Mouse (Mus musculus): ENCODE measurements around the gene Gm5142.

The Gm5142 gene

GRCm38 (mm10) chr14:59178649-59179048 is at the start of gene Gm5142:
TSS of gene Gm5142 (minus strand) at chr14:59178749.
- DNase-seq (ENCODE audit: low spot score in 2 of 2) = no peak

GRCm38 (mm10) chr14:59226240-59226639 is 47.7 kb upstream of the Gm5142 start:
- no peak for DNase-seq (ENCODE audit: low spot score in 2 of 2)

DNA sequence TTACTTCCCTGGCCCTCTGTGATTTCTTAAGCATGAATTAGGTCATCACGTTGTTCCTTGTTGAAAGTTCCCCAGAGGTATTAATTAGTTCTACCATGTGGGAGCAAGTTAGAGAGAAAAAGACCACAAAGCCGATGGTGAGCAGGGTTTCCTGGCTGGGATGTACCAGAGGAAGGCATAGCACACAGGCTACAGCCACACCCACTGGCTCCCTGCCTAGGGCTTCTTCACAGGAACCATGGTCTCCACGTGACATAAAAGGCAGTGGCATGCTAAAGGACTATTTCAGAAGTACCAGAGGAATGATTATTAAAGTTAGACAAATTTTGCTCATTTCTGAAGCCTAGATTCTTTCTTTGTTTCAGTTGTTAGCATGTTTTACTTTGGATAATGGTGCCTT is 40.7 kb upstream of the Gm5142 start:
- no peak for DNase-seq (ENCODE audit: low spot score in 2 of 2)

GRCm38 (mm10) chr14:59209816-59210215 is 31.3 kb upstream of the Gm5142 start:
- DNase-seq (ENCODE audit: low spot score in 2 of 2) = no peak

DNA sequence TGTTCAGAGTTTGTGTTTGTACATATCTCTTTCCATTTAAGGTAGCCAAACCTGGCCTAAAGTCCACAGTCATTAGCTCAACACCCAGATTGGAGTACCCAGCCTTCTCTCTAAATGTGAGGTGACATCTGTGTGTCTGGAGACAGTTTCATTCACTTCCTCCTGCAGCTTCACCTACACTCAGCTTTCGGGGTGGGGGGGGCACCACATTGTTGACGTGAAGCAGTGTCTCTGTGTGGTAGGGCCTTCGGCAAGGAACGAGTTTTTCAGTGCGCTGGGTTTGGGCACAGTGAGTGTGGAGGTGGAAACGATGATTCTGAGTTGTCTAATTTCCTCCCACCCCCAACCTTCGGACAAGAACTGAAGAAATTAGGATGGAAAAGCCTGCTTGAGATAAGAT is 30.5 kb upstream of the Gm5142 start:
- no peak for DNase-seq (ENCODE audit: low spot score in 2 of 2)

DNA sequence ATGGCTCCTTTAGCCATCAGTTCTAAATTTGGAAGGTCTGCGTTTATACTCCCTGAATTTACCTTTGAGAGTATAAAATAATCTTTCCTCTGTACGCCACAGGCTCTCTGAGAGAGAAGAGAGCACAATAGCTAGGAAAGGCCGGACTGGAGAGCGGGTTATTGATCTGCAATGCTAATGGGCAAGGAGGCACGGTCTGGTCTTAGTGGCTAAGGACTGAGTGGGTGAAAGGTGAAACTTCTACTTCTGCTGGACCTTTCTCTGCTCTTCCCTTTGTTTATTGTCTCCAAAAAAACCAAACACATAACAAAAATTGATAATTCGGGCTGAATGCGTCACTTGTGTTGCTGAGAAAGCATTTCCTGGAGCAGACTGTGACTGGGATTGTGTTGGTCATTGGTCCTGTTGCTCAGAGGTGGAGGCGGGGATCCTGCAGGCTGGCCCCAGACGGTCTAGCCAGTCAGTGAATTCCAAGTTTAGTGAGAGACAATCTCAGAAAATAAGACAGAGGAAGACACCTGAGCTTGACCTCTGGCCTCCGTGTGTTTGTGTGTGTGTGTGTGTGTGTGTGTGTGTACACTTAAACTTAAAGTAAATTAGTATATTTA is 27.5 kb upstream of the Gm5142 start:
- DNase-seq (ENCODE audit: low spot score in 2 of 2) = no peak

DNA sequence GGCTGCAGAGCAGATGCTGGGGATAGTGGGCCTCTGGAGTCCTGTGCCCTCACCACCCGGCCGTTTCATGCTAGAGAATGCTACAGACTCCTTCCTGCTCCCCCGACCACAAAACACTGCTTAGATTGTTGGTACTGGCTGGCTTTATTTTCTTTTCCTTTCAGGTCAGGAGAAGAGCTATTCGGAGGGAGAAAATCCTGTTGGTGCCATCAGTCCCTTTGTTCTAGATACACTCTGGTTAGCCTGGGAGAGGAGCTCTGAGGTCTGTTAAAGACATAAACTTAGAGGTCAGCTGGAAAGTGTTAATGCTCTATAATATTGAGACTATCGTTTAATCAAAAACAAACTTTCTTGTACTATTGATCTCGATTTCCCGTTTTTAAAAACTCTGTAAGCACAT is 26.9 kb upstream of the Gm5142 start:
- DNase-seq (ENCODE audit: low spot score in 2 of 2) = no peak

GRCm38 (mm10) chr14:59201604-59202215 is 23.2 kb upstream of the Gm5142 start:
- no peak for DNase-seq (ENCODE audit: low spot score in 2 of 2)

GRCm38 (mm10) chr14:59200711-59201603 is 22.4 kb upstream of the Gm5142 start, which contains the start of gene Rcbtb1:
TSS of gene Rcbtb1 (plus strand) at chr14:59201209.
- peak; percentile 84 to 85 for DNase-seq (ENCODE audit: low spot score in 2 of 2)

GRCm38 (mm10) chr14:59186121-59186520 is 7.6 kb upstream of the Gm5142 start:
- DNase-seq (ENCODE audit: low spot score in 2 of 2) = no peak

DNA sequence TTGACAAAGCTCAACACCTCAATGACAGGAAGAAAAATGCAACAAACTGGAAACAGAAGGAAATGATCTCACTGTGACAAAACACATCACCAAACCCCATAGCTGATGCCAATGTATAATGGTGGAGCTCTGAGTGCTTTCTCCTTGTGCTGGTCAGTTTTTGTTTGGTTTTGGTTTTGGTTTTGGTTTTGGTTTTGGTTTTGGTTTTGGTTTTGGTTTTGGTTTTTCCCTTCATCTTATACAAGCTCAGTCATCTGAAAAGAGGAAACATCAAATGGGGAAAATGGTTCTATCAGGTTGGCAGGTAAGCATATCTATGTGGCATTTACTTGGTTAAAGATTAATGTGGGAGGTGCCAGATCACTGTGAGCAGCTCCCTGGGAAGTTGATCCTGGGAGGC is 7.0 kb upstream of the Gm5142 start:
- no peak for DNase-seq (ENCODE audit: low spot score in 2 of 2)

DNA sequence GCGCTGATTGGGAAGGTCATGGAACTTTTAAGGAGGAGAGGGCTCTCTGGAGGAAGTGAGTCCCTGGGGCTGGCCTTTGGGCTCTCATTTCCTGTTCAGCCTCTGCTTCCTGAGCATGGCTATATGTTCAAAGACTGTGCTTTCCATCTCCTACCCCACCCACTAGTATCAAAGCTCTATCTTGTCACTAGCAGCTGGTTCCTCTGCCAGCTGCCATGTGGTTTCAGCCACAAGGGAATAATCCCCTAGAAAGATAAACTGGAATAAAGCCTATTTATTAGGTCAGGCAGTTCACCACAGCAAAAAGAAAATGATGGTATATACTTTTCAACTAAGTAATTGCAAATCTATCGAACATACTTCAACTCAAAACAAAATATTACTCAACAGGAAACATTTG is 4.2 kb upstream of the Gm5142 start:
- DNase-seq (ENCODE audit: low spot score in 2 of 2) = no peak

GRCm38 (mm10) chr14:59157016-59157698 is 21.4 kb downstream of the Gm5142 start:
- DNase-seq (ENCODE audit: low spot score in 2 of 2) = no peak

- DNase-seq (ENCODE audit: low spot score in 2 of 2) = no peak
Measured at GRCm38 (mm10) chr14:59155589-59155988, 23.0 kb downstream of the Gm5142 start.

DNA sequence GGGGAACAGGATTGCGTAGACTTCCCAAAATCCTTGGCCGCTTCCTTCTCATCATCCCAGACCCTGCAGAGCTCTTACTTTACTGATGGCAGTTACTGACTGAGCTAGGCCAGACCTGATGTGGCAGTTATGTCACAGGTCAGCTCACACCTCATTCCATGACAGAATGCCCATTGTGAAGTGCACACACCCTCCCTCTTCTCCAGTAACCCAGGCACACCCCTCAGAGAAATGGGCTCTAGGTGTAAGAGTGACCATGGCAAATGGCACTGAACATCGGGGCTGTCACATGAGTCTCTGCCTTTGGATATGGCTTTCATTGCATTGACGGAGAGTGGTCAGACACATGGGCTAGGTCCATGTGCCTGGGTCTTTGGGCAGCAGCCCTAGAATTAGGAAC is 35.8 kb downstream of the Gm5142 start, which contains the start of gene 1700129C05Rik:
Gene 1700129C05Rik (minus strand): TSS at position 101 of the 400 bp plus-strand sequence.
- no peak for DNase-seq (ENCODE audit: low spot score in 2 of 2)

DNA sequence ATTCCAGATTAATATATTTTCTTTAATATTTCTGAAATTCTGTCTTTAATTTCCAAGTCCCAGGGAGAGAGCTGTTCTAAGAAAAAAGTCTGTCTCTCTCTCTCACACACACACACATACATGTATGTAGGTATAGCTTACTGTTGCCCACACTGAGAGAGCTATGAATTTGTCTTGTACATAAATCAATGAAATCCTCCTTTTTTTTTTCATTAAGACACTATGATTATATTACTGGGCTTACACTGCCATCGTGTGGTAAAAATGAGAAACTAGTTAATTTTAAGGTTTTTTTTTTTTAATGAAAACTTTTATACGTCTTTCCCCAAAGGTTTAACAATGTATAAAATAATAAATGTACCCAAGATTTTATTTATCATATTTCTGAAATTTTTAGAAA is 64.3 kb downstream of the Gm5142 start:
- no peak for DNase-seq (ENCODE audit: low spot score in 2 of 2)

Measured in spleen, postnatal 14 days (tissue).